Mouse (Mus musculus) spleen, postnatal 4 days (tissue): ENCODE results near the gene 1600014C23Rik.

Source experiments
- DNase-seq, 2 experiments: peaks; one replicate each; pipeline ENCODE4 v3.0.0; 2022; ENCODE audit warnings: low spot score in 2 of 2

1600014C23Rik gene

DNA sequence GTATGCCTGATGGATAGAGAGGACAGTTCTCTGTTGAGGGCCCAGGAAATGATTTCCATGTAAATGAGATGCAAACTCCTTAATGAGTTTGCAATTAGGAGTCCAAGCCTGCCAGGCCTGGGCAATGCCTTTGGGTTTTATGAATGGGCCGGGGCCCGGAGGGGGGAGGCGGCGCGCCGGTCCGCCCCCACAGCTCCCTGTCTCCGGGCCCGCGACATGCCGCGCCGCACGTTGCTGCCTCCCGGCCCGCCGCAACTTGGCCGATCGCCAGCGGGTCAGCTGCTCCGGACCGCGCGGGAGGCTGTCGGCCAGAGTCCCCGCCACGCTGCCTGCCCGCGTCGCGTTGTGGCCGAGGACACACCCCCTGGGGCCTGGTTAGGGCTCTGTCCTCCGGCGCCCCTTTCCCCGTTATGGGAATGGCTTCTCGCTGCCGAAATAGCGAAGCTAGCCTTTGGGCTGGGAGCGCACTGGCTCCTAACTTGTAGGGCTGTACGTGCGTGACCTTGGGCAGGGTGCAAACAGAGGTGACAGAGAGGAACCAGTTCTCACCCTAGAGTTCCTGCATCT, at the start of gene 1600014C23Rik:
Gene 1600014C23Rik (minus strand): TSS at position 110 of the 567 bp plus-strand sequence.
- DNase-seq: no peak

DNA sequence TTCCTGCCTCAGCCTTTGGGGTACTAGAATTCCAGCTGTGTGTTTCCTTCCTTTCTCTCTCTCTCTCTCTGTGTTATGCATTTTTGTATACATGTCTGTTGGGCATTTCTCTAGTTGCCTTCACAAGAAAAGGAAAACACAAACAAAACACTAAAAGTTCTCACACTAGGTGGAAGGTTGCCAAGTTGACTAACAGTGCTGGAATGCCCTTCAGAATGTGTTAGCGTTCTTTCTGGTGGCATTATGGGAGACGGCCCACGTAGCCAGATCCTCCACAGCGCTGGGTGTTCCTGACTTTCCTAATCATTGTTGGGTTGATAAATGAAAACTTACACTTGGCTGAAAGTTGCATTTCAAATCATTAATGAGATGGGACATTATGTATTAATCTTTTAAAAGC, 44.8 kb upstream of the 1600014C23Rik start:
- DNase-seq: no peak

DNA sequence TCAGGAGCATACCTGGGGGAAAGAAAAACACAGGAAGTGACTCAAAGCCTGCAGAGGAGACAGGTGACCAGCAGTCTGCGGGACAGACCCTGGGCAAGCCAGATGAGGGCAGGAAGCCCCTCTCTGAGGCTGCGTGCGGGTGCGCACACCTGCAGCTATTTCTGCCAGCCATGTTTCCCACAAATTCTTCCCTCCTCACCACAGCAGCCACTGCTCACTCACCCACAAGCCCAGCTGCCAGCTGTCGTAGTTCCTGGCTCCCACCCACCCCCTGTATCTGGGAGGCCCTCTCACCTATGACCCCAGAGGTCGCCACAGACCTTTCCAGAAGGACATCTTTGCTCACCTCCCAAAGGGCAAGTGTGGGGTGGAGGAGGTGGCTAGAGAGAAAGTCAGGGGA, 43.8 kb upstream of the 1600014C23Rik start:
- no peak for DNase-seq

DNA sequence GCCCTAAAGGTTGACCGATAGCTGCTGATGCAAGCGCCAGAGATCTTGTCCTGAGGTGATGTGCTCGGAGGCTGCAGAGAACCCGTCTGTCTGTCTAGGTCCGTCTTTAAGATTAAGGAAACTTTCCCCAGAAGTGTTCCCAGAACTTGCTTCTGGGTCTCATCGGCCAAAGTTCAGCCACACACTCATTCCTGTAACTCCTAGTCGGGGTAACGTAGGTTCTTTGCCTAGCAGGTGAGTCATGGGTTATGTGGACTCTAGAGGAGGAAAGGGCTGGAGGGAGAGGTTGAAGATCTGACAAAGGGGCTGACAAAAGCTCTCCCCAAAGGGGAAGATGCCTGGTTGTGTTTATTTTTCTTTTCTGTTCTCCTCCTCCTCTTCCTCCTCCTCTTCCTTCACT, 42.5 kb upstream of the 1600014C23Rik start:
- no peak for DNase-seq

DNA sequence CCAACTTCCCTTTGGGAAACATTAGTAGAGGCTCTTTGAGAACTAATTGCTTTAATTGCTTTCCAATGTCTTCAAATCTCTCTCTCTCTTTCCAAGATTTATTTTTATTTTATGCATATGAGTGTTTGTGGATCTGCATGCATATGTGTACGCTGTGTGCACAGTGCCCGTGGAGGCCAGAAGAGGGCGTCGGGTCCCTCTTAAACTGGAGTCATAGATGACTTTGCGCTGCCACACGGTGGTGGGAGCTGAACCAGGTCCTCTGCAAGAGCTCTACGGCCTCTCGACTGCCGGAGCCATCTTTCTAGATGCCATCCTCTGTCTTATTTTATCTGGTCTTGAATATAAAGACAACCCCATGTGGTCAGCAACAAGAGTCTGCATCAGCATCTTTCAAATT, 41.8 kb upstream of the 1600014C23Rik start:
- no peak for DNase-seq

DNA sequence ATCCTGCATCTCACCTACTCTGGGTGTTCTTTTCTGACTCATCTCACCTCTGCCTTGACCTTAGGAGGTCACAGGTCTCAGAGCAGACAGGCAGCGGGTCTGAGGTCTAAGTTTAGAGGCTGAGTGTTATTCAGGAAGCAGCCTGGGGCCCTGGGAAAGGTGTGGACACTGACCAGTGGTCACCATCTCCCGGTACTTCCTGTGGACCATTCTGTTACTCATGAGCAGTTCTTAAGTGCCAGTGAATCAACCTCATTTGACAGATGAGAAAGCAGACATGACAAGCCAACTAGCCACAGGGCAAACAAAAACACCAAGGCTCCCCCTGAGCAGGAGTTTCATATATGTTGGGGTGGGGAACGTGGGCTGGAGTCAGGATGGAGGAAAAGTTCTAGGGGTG, 38.9 kb upstream of the 1600014C23Rik start:
- DNase-seq: no peak

DNA sequence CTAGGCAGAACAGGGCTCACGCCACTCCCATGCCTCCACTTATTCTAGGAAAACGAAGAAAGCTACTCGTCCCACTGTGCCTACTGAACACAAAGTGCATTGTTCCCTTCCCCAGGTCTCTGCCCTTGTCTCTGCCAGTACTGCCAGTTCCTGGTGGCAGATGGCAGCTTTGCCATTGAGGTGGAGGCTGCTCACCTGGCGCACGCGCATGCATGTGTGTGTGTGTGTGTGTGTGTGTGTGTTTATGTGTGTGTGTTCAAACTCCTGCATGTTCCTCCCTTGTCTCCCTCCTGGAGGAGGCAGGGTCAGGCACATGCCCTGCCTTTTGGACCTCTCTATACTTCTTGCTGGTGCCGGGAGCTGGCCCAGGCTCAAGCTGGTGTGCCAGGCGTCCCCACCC, 38.5 kb upstream of the 1600014C23Rik start:
- DNase-seq: no peak

DNA sequence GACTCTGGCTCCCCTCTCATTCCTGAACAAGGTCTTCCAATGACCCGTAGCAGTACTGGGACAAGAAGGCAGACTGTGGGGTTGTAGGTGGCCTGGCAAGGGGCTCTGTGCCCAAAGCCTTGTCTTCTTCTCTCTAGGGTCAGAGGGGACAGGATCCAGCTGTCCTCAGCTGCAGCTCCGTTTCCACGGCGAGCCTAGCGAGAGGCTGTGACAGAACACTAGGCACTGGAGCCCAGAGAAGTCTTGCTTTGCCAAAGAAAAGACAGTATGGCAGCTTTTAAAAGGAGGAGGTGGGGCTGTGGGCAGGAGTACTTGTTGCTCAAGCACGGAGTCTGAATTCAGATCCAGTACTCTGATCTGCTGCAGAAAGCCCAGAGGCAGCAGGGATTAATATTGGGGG, 36.8 kb upstream of the 1600014C23Rik start:
- no peak for DNase-seq

DNA sequence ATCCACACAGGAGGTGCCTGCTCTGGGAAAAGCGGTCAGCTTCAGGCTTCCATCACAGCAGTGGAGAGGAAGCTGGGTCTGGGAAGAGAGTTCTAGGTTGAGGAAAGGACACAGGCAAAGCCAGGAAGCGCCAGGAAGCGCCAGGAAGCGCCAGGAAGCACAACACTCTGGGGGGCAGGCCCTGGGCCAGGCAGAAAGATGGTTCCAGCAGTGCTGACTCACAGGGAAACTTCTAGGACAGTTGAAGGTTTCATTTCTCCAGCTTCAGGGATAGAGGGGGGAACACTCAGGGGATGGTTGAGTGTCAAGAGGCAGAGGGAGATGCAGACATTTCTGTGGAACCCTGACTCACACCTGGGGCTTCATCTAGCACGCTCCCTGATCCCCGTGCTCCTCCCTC, 36.2 kb upstream of the 1600014C23Rik start:
- DNase-seq: no peak

DNA sequence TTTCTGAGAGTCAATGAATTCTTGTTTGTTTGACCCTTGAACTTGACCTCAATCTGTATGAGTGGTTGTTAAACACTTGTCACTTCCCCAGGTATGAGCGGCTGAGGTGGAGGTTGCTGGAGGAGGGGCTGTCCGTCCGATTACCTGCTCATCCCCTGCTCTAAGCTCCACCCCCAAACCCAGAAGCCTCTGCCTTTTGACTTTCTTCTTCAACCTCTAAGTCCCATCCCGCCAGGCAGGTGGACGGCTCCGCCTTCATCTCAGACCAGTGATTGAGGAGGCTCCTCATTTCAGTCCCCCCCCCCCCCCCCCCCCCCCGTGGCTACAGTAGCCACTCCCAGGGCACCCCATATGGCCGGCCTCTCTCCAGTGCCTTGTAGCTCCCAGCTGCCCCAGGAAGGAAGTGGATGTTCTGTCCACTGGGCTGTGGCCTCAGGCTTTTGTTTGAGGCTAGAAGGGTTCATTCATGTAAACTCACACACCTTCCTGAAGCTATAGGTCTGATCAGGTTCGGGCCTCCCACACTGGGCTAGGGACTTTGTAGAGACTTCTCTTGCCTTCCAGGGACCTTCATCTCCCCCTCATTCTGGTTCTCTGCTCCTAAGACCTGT, 34.0 kb upstream of the 1600014C23Rik start:
- DNase-seq: no peak

DNA sequence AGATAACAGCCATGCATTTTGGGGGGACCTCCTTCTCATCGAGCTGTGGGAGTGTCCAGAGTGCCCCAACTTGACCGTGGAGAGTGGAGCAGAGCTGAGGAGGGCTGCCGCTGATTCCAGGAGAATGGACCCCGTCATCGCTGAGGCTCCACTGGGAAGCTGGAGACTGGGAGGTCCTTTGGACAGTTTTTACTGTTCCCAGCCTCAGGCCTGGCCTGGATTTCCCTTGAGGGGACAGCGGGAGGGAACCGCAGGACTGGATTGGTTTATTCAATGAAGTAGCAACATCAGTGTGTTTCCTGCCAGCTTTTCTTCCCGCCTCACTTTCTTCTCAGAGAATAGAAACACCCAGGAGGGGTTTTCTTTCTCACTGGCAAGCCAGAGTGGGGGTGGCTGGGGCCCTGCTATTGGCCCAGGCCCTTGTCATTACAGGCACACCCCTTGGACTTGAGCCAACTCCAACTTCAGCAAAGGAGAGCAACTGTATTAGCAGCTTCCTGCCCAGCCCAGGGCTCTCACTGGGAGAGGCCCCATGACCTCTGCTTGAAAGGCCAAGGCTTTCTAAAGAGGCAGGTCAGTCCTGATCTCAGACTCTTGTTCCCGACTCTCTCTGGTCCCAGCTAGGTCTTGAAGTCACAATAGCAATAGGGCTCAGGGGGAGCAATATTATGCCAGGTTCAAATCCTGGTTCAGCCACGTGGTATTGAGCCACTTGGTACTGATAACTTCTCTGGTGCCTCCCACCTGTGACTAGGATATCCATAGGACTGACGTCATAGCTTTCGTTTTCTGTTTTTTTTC, 33.3 kb upstream of the 1600014C23Rik start:
- peak in 1 of 2 experiments; percentile 59 for DNase-seq

DNA sequence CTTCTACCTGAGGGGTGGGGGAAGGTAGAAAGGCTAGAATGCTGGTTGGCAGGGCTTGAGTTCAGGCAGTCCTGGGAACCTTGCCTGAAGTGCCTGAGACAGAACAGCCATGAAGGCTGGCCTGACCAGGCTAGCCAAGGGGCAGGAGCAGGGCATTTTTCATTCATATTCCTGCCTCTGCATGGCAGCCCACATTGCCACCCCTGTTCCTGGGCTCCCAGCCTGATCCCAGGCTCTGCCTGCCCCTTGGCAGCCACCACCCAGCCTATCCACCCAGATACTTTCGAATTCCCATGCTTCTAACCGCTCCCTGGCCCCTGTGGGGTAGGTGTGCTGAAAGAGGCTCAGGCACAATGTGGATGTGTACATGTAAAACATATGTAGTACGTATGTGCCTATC, 32.3 kb upstream of the 1600014C23Rik start:
- DNase-seq: no peak

DNA sequence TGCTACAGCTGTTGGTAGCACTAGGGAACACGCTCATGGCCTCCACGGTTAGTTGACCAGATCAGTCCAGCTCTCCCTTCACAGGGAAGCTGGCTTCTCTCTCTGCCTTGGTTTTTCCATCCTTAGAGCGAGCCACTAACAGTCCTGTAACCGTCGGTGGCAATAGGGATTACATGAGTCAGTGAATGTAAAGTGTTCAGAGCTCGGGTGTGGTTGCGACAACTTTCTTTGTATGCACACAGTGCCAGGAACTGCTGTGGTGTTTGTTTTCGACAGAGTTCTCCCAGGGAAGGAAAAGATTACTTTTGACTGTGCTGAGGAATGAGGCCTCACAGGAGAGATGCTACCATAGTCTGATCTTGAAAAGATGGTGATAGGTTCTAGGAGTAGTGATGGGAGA, 29.5 kb upstream of the 1600014C23Rik start:
- DNase-seq: no peak

DNA sequence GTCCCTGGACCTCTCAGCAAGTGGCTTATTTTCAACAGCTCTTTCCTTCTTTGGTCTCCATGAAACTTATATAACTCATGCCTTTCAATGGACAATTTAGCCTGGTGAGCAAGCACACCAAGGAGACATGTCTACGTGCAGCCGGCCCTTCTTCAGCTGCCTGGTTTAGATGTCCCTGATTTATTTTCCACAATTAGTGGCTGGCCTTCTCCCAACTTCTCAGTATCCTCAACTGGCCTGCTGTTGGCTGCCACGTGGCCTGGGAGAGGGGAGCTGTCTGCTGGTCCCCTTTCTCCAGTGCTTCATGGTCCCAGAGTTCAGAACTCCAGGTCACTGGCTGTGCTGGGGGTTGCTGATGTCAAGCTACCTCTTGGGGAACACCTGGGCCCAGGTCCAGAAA, 28.3 kb upstream of the 1600014C23Rik start:
- no peak for DNase-seq

DNA sequence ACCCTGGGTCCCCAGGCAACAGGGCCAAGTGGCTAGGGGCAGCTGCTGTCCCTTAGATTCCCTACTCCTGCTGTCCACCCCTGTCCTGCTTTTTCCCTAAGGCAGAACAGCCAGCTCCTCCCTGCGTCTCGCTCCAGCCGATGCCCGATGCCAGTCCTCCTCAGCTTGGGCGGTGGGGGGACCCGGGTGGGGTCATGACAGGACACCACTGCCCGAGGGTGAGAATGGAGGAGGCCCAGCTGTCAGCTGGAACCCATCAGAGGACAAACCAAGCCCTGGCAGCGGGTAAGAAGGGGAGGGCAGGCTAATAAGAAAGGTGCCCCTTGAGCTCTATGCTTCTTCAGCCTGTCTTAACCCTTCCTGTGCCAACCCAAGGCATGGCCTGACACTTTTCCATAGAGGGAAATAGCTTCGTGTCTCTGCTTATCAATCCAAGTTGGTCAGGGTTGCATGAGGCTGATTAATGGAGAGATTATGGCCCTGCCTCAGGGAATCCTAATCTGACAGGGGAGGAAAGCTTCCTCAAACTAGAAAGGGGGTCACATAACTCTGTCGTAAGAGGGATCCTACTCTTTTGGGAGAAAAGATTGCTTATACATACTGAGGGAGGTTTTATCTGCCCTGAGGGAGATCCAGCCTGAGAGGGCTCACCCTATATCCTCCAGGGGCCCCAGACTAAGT, 27.5 kb upstream of the 1600014C23Rik start:
- no peak for DNase-seq

DNA sequence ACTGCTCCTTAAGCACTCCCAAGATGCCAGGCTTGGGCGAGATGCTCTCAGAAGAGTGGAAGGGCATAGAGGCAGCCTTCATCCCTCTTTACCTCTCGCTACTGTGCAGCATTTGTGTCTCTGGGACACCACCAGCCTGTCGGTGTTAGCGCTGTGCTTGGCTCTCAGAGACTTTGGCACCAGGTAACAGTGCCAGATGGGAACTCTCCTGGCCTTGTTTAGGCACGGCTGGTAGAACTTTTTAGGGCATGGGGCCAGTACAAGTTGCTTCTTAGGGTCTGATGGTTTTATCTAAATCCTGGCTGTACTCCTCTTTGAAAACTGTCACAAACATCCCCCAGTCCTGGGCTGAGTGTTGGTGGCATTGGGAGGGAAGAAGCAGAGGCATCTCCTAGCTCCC, 26.1 kb upstream of the 1600014C23Rik start:
- DNase-seq: no peak

DNA sequence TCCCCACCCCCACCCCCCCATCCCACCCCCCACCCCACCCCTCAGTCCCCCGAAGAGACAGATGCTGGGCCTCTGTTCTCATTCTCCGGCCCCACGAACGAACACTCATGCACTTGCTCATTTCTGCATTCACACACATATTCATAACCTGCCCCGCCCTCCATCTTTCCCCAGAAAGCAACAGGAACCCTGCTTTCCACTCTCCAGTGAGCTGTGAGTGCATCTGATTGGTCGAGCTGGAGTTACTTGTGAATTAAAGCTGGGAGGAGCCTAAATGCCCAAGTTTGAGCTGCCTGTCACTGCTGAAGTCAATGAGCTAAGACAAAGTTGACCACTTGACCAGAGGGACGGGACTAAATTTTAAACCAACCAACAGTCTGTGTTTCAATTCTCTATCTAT, 25.2 kb upstream of the 1600014C23Rik start:
- no peak for DNase-seq

DNA sequence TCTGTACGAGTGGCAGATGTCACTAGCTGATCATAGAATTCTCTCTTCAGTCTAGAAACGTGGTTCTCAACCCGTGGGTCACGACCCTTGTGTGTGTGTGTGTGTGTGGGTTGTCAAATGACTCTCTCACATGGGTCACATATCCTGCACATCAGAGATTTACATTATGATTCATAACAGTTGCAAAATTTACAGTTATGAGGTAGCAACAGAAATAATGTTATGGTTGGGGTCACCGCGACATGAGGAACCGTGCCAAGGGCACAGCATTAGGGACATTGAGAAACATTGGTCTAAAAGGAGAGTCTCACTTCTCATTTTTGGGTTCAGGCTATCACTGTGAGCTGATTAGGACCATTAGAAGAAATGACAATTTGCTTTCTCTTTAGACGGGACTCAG, 24.3 kb upstream of the 1600014C23Rik start:
- DNase-seq: no peak

DNA sequence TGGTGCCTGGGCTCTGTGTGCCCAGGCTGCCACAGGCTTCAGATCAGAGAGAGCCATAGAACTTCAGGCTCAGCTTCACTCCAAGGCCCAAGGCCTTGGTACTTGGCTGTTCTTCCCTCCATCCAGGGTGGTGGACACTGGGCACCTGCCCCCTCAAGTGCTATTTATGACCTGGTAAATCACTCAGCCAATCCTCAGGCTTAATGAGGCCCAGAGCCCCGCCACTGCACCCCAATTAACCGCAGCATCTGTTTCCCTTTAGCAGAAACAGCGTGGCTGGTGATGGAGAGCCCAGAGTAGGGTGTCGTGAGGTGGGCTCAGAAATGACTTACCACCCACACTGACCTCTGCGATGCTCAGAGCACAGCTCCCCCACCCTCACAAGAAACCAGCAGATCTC, 23.2 kb upstream of the 1600014C23Rik start:
- DNase-seq: no peak

DNA sequence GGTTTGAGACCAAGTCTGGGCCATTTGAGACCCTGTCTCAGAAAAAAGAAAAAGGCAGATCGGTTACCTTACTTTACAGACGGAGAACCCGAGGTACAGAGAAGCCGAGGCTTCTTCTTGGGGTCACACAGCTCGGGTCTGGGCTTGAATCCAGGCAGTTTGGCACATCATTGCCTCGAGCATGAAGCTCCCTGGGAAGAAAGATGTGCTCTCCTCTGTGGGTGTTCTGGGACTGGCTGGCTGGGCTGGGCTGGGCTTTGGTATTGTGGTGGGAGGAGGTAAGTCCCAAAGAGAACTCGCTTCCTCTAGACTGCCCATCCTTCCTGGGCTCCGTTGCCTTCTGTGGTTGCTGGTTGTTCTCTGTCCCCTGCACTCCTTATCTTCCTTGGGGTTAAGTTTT, 22.7 kb upstream of the 1600014C23Rik start:
- no peak for DNase-seq

DNA sequence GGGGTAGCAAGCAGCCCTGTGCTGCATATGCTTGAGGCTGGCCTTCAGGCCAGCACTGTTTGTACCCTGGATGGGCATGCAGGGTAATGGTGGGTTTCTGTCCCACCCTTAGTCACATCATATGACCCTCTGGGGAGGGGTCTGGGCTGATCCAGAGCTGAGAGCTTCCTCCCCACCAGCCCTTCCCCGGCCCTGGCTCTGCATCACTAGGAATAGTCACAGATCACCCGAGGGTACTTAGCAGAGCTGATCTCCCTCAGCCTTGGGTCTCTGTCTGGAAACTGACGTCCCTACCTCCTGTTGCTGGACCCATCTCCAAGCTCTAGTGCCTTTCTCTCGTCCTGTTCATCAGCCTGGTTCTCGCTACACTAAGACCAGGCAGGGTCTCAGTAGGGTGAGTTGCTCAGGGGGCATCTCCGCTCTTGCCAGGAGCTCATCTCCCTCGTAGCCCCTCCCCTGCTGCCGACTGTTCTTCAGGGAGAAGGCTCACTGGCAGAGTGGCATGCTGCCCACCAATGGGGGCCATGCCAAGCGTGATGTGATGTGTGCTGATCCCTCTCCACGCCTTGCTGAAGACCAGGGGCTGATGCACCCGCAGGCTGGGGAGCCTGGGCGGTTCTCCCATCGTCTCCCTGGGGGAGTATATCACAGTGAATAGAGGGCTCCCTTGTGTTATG, 20.7 kb upstream of the 1600014C23Rik start:
- no peak for DNase-seq

DNA sequence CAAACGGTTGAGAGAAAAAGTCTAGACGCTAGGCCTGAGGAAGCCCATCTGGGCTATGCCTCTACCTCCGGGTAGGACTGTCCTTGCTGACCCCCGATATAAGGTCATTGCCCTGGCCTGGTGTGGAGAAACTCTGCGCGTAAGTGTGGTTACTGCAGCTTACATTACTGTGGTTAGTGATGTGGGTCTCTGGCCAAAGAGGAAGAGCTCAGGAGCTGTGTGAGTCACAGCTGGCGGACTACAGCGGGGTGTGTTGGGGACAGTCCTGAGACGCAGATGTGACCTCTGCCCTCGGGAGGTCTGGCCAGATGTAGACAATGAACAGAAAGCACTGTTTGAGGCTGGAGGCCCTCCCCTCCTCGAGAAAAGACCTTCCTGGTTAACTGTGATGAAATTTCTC, 19.0 kb upstream of the 1600014C23Rik start:
- no peak for DNase-seq
